Mouse (Mus musculus) heart, embryonic 11.5 days (tissue): ENCODE results near the gene Imp4. TPM values are rescaled to one million over a fixed set of nuclear protein-coding genes. Genes with fewer than 3 reads are reported as not detected.

Source experiments
- ATAC-seq: fragments of 200-750 bp; cut with Nextera tagmentation; replicated peaks from 2 replicates; pipeline ENCODE4 v1.8.0; 2017; ENCODE audit warnings: moderate library complexity; ENCODE audit not compliant: insufficient number of reproducible peaks, low FRiP score, low TSS enrichment
- H3K27ac ChIP-seq: fragments of 300-500 bp; sonication (generic); 2 replicates; pipeline ENCODE4 v1.5.1; 2014; ENCODE audit warnings: mild to moderate bottlenecking, low read depth, low read length
- H3K27me3 ChIP-seq: fragments of 300-500 bp; sonication (generic); 2 replicates; pipeline ENCODE4 v1.6.1; 2014; ENCODE audit warnings: mild to moderate bottlenecking, low read length, mixed read lengths; ENCODE audit not compliant: control insufficient read depth, insufficient read depth
- H3K36me3 ChIP-seq: fragments of 300-500 bp; sonication (generic); 2 replicates; pipeline ENCODE4 v1.6.1; 2014; ENCODE audit warnings: mild to moderate bottlenecking, low read length, moderate library complexity, mixed read lengths; ENCODE audit not compliant: control insufficient read depth, insufficient read depth
- H3K4me1 ChIP-seq: fragments of 300-500 bp; sonication (generic); 2 replicates; pipeline ENCODE4 v1.6.1; 2014; ENCODE audit warnings: low read length; ENCODE audit not compliant: control insufficient read depth, insufficient read depth
- H3K4me2 ChIP-seq: fragments of 300-500 bp; sonication (generic); 2 replicates; pipeline ENCODE4 v1.6.1; 2014; ENCODE audit warnings: mild to moderate bottlenecking, moderate library complexity
- H3K4me3 ChIP-seq: fragments of 300-500 bp; sonication (generic); 2 replicates; pipeline ENCODE4 v1.5.1; 2014; ENCODE audit warnings: low read depth, low read length
- H3K9ac ChIP-seq: fragments of 300-500 bp; sonication (generic); 2 replicates; pipeline ENCODE4 v1.6.1; 2014; ENCODE audit warnings: mild to moderate bottlenecking, low read depth, low read length, moderate library complexity
- H3K9me3 ChIP-seq: fragments of 300-500 bp; sonication (generic); replicated peaks from 2 replicates; pipeline ENCODE4 v1.6.1; 2016; ENCODE audit warnings: low read length; ENCODE audit not compliant: control insufficient read depth
- WGBS: fragments of 180-500 bp; shearing (Covaris S2); extraction: QIAGEN DNeasy Blood & Tissue Kit; methylation state at CpG from one replicate; pipeline ENCODE4 v1.1.7; 2014; ENCODE audit not compliant: insufficient replicate concordance; 5-methylcytosine and 5-hydroxymethylcytosine counted together
- polyA plus RNA-seq: library from polyadenylated mRNA; unstranded; fragments of >200 nt; fragmentation: Nextera tagmentation; extraction: Ambion mirVana; gene quantifications from 2 replicates; pipeline ENCODE4 v1.2.1, GENCODE M21; 2014

The Imp4 gene
- 73.0 and 80.8 TPM in 2 replicates for polyA plus RNA-seq

DNA sequence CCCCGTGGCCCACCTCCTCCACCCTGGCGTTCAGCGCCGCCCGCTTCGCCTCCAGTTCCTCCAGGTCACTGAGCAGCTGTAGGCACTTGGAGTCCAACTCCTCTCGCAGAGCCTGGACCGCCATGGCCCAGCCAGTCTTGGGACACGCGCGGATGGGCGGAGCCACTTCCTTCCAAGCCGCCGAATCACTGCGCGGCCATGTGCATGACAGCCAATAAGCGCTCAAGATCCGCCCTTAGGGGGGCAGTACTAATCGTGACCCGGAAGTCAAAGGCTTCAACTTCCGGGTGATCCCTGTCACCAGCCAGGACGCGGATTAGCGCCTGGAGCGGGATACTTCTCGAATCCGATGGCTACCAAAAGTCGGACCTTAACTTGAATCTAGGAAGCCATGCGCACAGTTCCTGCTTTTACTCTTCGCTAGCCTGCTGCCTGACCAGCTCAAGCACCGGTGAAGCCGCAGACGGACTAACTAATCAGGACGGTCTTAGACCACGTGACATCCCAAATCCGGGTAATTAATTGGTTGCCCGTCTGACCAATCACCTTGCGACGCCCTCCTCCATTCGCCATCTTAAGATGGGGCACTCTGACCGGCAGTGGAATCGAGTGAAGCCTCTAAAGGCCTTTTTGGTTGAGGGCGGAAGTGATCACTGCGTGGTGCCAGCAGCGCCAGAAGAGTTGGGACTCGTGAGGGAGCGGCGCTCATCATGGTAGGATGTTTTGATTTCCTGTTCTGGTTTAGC, at the start of gene Imp4, which contains the start of gene Ccdc115:
TSS of gene Imp4 (plus strand) at position 637 of the 746 bp plus-strand sequence.
TSS of gene Ccdc115 (minus strand) at position 458 of the 746 bp plus-strand sequence.
- Histone ChIP-seq H3K27me3 (no peaks in the 10 kb centered on the region), H3K27ac (0 out of 2 replicates have a peak within 1 kb of the TSS, but pooled peaks have one; percentile 13), H3K4me2 (peak within 1 kb of the TSS; percentile 75), H3K9me3 (no peaks in the 10 kb centered on the region), H3K36me3 (peaks cover 16% of the 10 kb centered on the region), H3K4me1 (0 out of 2 replicates have a peak, but pooled peaks cover 2% of the 10 kb centered on the region), H3K9ac (peak within 1 kb of the TSS; percentile 75), H3K4me3 (peak within 1 kb of the TSS; percentile 84)
- under 1% methylated on average over 48 of the region's 48 CpGs for WGBS
- ATAC-seq: peak; percentile 94

DNA sequence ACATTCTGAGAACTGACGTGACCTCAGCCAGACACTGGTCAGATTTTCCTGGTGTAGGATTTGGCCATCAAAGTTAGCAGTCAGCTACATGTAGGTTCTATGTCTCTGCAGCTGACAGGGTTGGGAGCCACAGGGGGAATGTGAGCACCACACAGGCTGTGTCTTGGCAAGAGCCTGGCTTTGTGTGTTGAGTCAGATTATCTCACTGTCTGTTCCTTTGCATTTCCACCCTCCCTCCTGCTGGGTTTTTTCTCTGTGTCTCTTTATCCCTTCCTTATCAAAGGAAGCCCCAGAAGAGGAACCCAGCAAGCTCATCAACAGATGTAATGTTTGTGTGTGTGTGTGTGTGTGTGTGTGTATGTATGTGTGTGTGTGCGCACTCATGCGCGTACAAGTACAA, 43.3 kb upstream of the Imp4 start:
- 85% methylated on average over 4 of the region's 4 CpGs for WGBS
- H3K4me3 ChIP-seq: no peak overlapping the region
- no peak for ATAC-seq

DNA sequence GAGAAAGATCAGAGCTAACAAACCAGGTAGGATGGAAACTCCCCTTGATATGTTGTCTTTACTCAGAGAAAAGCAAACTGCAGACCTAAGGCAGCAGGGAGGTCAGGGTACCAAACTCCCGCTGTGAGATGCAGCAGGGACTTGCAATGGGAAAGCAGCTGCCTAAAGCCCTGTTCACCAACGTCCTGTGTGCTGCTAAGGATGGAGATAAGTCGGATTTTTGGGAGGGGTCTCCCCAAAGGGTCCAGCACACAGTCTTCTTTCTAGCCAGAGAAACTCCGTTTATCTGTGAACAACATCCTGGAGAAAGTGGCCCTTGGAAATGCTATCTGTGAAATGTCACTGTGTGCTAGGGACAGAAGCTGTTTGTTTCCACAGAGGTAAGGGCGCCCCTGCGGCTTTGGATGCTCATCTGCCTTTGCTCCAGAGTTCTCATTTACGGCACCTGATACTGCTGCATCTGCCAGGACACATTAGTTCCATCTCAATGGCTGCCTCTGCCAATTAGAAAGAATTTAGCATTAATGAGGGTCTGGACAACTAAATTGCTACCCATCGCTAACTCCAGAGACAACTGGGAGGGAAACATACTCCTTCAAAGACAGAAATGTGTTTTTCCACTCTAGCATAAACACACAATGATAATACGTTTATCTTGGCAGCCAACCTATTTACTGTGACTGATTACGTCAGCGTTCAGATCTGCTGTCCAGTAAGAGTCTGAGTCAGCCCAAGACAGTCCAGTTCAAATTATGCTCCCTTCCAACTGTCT, 40.3 kb upstream of the Imp4 start:
- Histone ChIP-seq H3K9me3 (no peaks in the 10 kb centered on the region), H3K27ac (no peak overlapping the region), H3K4me3 (no peak overlapping the region), H3K4me1 (no peaks in the 10 kb centered on the region), H3K4me2 (peak overlapping the region; percentile 3; the same call in 1 of the 2 replicates), H3K27me3 (no peaks in the 10 kb centered on the region), H3K36me3 (no peaks in the 10 kb centered on the region), H3K9ac (no peak overlapping the region)
- 34% methylated on average over 11 of the region's 11 CpGs for WGBS
- no peak for ATAC-seq

More for the DNA sequence above, 43.3 kb upstream of the Imp4 start:
- Histone ChIP-seq H3K9ac (no peak overlapping the region), H3K27me3 (no peaks in the 10 kb centered on the region), H3K4me2 (no peak overlapping the region), H3K4me1 (no peaks in the 10 kb centered on the region), H3K9me3 (no peaks in the 10 kb centered on the region), H3K36me3 (no peaks in the 10 kb centered on the region), H3K27ac (no peak overlapping the region)

DNA sequence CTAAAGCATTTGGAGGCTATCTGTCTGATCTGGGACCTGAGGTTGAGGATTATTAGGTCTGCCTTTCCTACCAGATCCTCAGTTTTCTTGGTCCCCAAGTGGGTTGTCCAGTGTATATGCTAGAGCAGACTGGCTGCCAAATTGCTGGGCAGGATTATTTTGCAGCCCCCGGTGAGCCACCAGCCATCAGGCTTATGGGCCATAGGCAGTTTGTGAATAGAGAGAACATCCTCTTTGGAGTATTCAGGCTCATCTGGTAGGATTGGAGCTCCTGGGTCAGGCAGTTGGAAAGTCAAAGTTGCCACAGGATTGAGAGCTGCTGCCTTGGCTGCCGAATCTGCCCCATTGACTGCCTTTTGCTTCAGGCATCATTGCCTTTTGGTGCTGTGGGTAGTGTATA, 11.2 kb upstream of the Imp4 start:
- Histone ChIP-seq H3K27ac (no peak overlapping the region), H3K36me3 (peaks cover 2% of the 10 kb centered on the region; the same call in 1 of the 2 replicates), H3K4me3 (no peak overlapping the region), H3K9me3 (peaks cover 15% of the 10 kb centered on the region), H3K4me2 (no peak overlapping the region), H3K9ac (no peak overlapping the region), H3K27me3 (no peaks in the 10 kb centered on the region), H3K4me1 (no peaks in the 10 kb centered on the region)
- no peak for ATAC-seq
- WGBS: 93% methylated on average over 2 of the region's 2 CpGs

DNA sequence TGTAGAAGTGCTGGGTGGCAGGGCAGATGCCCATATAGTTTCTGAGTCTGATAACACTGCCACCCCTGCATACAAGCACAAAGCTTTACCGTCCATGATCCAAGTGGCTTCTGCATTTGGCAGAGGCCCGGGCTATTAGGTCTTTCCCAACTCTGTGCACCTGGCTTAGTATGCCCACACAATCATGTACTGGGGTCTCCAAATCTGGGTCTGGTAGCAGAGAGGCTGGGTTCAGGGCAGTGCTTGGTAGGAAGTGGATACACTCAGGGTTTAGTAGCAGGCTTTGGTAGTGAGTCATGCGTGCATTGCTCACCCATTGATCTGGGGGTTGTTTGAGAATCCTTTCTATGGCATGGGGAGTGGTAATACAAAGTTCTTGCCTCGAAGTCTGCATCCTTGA, 10.4 kb upstream of the Imp4 start:
- Histone ChIP-seq H3K36me3 (peaks cover 2% of the 10 kb centered on the region; the same call in 1 of the 2 replicates), H3K4me3 (no peak overlapping the region), H3K27ac (no peak overlapping the region), H3K9me3 (peaks cover 15% of the 10 kb centered on the region), H3K27me3 (no peaks in the 10 kb centered on the region), H3K9ac (no peak overlapping the region), H3K4me2 (no peak overlapping the region), H3K4me1 (peaks cover 4% of the 10 kb centered on the region)
- no peak for ATAC-seq
- 83% methylated on average over 4 of the region's 4 CpGs for WGBS

DNA sequence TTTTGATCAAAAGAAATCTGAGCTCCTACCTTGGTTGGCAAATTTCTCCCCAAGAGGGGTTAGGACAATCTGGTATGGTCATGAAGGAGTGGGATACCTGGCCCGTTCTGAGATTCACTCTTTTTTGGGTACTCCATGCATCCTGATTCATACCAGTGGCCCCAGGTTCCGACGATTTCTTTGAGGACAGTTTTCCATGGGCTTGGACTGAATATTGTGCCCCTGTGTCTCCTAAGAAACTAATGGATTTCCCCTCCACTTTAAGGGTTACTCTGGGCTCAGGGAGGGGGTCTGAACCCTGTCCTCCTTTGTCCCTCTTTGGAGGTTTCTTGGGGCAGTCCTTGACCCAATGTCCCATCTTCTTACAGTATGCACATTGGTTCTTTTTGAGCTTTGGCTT, 8.7 kb upstream of the Imp4 start:
- Histone ChIP-seq H3K36me3 (peaks cover 2% of the 10 kb centered on the region; the same call in 1 of the 2 replicates), H3K9ac (no peak overlapping the region), H3K9me3 (peaks cover 15% of the 10 kb centered on the region), H3K4me3 (no peak overlapping the region), H3K27ac (no peak overlapping the region), H3K4me2 (no peak overlapping the region), H3K27me3 (no peaks in the 10 kb centered on the region), H3K4me1 (peaks cover 4% of the 10 kb centered on the region)
- ATAC-seq: no peak
- WGBS: 94% methylated on average over 3 of the region's 3 CpGs

DNA sequence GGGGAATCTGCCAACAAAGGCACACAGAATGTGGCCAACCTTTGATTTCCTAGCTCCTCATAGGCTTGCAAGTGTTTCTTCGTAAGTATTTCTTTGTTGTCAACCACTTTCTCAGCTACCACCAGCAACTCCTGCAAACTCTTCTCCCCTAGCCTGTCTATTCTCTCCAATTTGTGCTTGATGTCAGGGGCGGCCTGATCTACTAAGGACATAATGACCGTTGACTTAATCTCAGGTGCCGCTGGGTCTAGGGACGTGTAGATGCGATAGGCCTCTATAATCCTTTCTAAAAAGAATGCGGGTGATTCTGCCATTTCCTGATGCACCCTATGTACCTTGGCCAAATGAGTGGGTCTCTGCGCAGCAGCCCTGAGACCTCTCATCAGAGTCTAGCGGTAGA, 8.2 kb upstream of the Imp4 start:
- no peak overlapping the region for H3K27ac ChIP-seq
- no peak for ATAC-seq
- 94% methylated on average over 9 of the region's 9 CpGs for WGBS
- no peak overlapping the region for H3K4me2 ChIP-seq
- peaks cover 4% of the 10 kb centered on the region for H3K4me1 ChIP-seq
- no peak overlapping the region for H3K9ac ChIP-seq
- no peaks in the 10 kb centered on the region for H3K27me3 ChIP-seq
- peaks cover 15% of the 10 kb centered on the region for H3K9me3 ChIP-seq
- peaks cover 2% of the 10 kb centered on the region; the same call in 1 of the 2 replicates for H3K36me3 ChIP-seq
- H3K4me3 ChIP-seq: no peak overlapping the region

DNA sequence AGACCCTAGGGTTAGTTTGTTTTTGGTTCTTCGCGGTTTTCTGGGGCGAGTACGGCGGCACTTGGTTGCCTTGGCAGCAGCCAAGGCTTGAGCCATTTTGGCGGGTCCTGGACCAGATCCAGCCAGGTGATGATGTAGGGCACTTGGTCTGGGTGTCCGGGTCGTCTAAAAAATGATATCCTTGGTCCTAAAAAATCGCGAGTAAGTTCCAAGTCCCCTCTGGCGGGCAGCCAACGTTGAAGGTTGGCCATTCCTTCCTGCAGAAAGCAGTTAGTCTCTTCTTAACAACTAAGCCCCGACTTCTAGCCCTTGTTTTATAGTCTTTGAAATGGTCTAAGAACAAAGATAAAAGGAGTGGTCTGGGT, 7.3 kb upstream of the Imp4 start:
- WGBS: 57% methylated on average over 13 of the region's 13 CpGs
- Histone ChIP-seq H3K4me1 (peaks cover 4% of the 10 kb centered on the region), H3K4me2 (peak overlapping the region; percentile 71), H3K4me3 (peak overlapping the region; percentile 33), H3K9ac (peak overlapping the region; percentile 74), H3K27me3 (no peaks in the 10 kb centered on the region), H3K9me3 (peaks cover 15% of the 10 kb centered on the region), H3K36me3 (peaks cover 2% of the 10 kb centered on the region; the same call in 1 of the 2 replicates), H3K27ac (no peak overlapping the region)
- no peak for ATAC-seq
